In the genomic region with DNA sequence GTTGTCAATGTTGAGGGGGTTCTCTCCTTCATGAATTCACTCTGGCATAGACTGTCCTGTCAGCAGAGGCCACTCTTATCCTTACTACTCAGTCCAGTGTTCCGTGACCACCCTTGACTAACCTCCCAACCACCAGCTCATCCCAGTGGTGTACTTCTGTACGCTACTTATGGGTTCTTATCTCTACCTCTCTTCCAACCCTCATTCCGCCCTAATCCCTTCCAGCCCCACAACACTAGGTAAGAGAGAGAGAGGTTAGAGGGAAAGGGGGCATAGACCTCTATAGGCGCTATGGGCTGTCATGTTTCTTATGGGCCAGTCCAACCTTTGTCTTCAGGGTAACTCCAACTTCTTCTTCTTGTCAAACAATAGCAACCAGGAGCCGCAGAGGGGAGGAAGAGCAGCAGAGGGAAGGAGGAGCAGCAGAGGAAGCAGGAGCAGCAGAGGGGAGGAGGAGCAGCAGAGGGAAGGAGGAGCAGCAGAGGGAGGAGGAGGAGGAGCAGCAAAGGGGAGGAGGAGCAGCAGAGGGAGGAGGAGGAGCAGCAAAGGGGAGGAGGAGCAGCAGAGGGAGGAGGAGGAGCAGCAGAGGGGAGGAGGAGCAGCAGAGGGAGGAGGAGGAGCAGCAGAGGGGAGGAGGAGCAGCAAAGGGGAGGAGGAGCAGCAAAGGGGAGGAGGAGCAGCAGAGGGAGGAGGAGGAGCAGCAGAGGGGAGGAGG, we compare ENCODE assay signal across 31 mouse cellular contexts. TPM values are rescaled to one million over a fixed set of nuclear protein-coding genes. Genes with fewer than 3 reads are reported as not detected.
DNase-seq lines count a peak whose midpoint lies in the region; ATAC-seq and TF ChIP-seq lines count a peak whose summit lies in the region.
"Had no signal": no experiment of that assay in that cellular context is flagged by ENCODE, and none has a peak within 500 bp of the region (broad histone marks: within the 10 kb centered on the region; RNA-seq: fewer than 3 reads in every experiment).

No protein-coding gene starts in this region.

- ATAC-seq in liver, postnatal 0 days, result no peak
- ATAC-seq in erythroblast, adult 5-6 weeks (replicated peaks; ENCODE audit: low FRiP score, poor library complexity, severe bottlenecking), result peak; percentile 70
- ATAC-seq: CD4-positive, CD25-positive, alpha-beta regulatory T cell, adult 4 months; forebrain, embryonic 15.5 days; hindbrain, embryonic 16.5 days; intestine, embryonic 15.5 days; Patski had no signal

- TF ChIP-seq CTCF in liver, adult 2 months (IDR thresholded peaks at IDR 0.05; ENCODE audit: low read depth, low read length), result no peak
- TF ChIP-seq CTCF in liver, postnatal 0 days (IDR thresholded peaks at IDR 0.05; ENCODE audit: low read depth), result no peak
- no peak for TF ChIP-seq CTCF in MEL (IDR thresholded peaks at IDR 0.05 in 2 of 3, conservative IDR thresholded peaks at IDR 0.05 in 1 of 3; ENCODE audit: control insufficient read depth in 1 of 3, insufficient read depth in 1 of 3, low read depth in 2 of 3, low read length in 3 of 3, poor library complexity in 1 of 3, severe bottlenecking in 1 of 3)

- H3K9me3 ChIP-seq in liver, postnatal 0 days (ENCODE audit: low read length), result no peaks in the 10 kb centered on the region
- no peaks in the 10 kb centered on the region for H3K9me3 ChIP-seq in MEL (replicated peaks; ENCODE audit: insufficient read depth, low read length)
- H3K9me3 ChIP-seq: embryonic facial prominence, embryonic 10.5 days; embryonic facial prominence, embryonic 13.5 days; forebrain, embryonic 12.5 days; forebrain, embryonic 15.5 days; heart, embryonic 12.5 days; heart, embryonic 15.5 days; hindbrain, embryonic 10.5 days; hindbrain, embryonic 13.5 days; intestine, embryonic 15.5 days had no signal

- no peak for TF ChIP-seq RAD21 in MEL (IDR thresholded peaks at IDR 0.05; ENCODE audit: low read depth, low read length)

- peaks cover 29% of the 10 kb centered on the region for H3K36me3 ChIP-seq in liver, adult 2 months (ENCODE audit: control insufficient read depth, insufficient read depth, low read length)
- H3K36me3 ChIP-seq in liver, postnatal 0 days (replicated peaks; ENCODE audit: insufficient read depth, low read length), result peaks cover 35% of the 10 kb centered on the region
- peaks cover 4 to 9% of the 10 kb centered on the region in 2 experiments for H3K36me3 ChIP-seq in MEL (ENCODE audit: control insufficient read depth in 1 of 2, insufficient read depth in 2 of 2, low read length in 2 of 2)

- peaks cover 9% of the 10 kb centered on the region; the same call in 1 of the 2 replicates for H3K79me2 ChIP-seq in liver, adult 2 months (ENCODE audit: control insufficient read depth, insufficient read depth, low read length)
- no peaks in the 10 kb centered on the region for H3K79me2 ChIP-seq in MEL (ENCODE audit: control insufficient read depth, insufficient read depth, low read length, poor library complexity)

- no peaks in the 10 kb centered on the region for H3K27me3 ChIP-seq in liver, adult 2 months (ENCODE audit: control insufficient read depth, insufficient read depth, low read length)
- no peaks in the 10 kb centered on the region for H3K27me3 ChIP-seq in liver, postnatal 0 days (ENCODE audit: insufficient read depth, low read length)
- H3K27me3 ChIP-seq in MEL (ENCODE audit: control insufficient read depth in 1 of 2, insufficient read depth in 2 of 2, low read length in 2 of 2), result no peaks in the 10 kb centered on the region
- H3K27me3 ChIP-seq: embryonic facial prominence, embryonic 13.5 days; forebrain, embryonic 12.5 days; forebrain, embryonic 15.5 days; heart, embryonic 12.5 days; heart, embryonic 15.5 days; intestine, embryonic 15.5 days; Patski had no signal

- peak; percentile 60; the same call in 1 of the 2 replicates for TF ChIP-seq POLR2A in liver, adult 2 months (IDR thresholded peaks at IDR 0.05; ENCODE audit: extremely low read depth, insufficient read depth, low read length)
- TF ChIP-seq POLR2A in MEL (IDR thresholded peaks at IDR 0.05; ENCODE audit: control insufficient read depth in 1 of 2, insufficient read depth in 1 of 2, low read depth in 1 of 2, low read length in 2 of 2, poor library complexity in 1 of 2), result no peak

- no peak for TF ChIP-seq EP300 in liver, postnatal 0 days (IDR thresholded peaks at IDR 0.05; ENCODE audit: low read depth)
- TF ChIP-seq EP300 in MEL (IDR thresholded peaks at IDR 0.05; ENCODE audit: low read depth in 1 of 2, low read length in 2 of 2), result no peak

- H3K27ac ChIP-seq in liver, adult 2 months (replicated peaks; ENCODE audit: insufficient read depth, low read depth, low read length), result peak overlapping the region; percentile 85
- no peak overlapping the region for H3K27ac ChIP-seq in liver, postnatal 0 days (ENCODE audit: low read depth)
- no peak overlapping the region for H3K27ac ChIP-seq in MEL (ENCODE audit: control insufficient read depth, low read depth, low read length)
- H3K27ac ChIP-seq: embryonic facial prominence, embryonic 10.5 days; embryonic facial prominence, embryonic 13.5 days; forebrain, embryonic 12.5 days; forebrain, embryonic 15.5 days; heart, embryonic 15.5 days; hindbrain, embryonic 10.5 days; hindbrain, embryonic 13.5 days; intestine, embryonic 15.5 days had no signal

- H3K9ac ChIP-seq in liver, adult 2 months (ENCODE audit: low read depth, low read length), result peak overlapping the region; percentile 84
- H3K9ac ChIP-seq in liver, postnatal 0 days (replicated peaks), result no peak overlapping the region
- no peak overlapping the region for H3K9ac ChIP-seq in MEL (ENCODE audit: control insufficient read depth, low read depth, low read length, poor library complexity, severe bottlenecking)
- H3K9ac ChIP-seq: embryonic facial prominence, embryonic 13.5 days; forebrain, embryonic 12.5 days; forebrain, embryonic 15.5 days; heart, embryonic 12.5 days; heart, embryonic 15.5 days; hindbrain, embryonic 13.5 days; intestine, embryonic 15.5 days had no signal

- DNase-seq in liver, adult 2 months (ENCODE audit: extremely low read depth, low read depth, low spot score), result peak; percentile 92
- no peak for DNase-seq in liver, postnatal 0 days
- DNase-seq in ES-CJ7 (ENCODE audit: low read depth, low spot score) (peak; percentile 19), MEL (ENCODE audit: low read depth, low spot score) (peak; percentile 46)
- no peak for DNase-seq in left cerebral cortex, adult 9 months (ENCODE audit: low spot score in 2 of 2)
- DNase-seq in right cerebral cortex, postnatal 4 days, result no peak
- no peak for DNase-seq in spleen, postnatal 10 days (ENCODE audit: low spot score in 2 of 2)
- DNase-seq: adrenal gland, adult 8-10 months; adrenal gland, postnatal 25 days; cerebellum, adult 11-12 months; cerebellum, adult 8-10 months; cerebellum, postnatal 10 days; cerebellum, postnatal 36 days; embryo, embryonic 11 days; gastrocnemius, postnatal 10 days; gastrocnemius, postnatal 36 days; heart, postnatal 10 days; heart, postnatal 36 days had no signal

- H3K4me1 ChIP-seq in liver, adult 2 months (ENCODE audit: control insufficient read depth, insufficient read depth, low read length), result peaks cover 20% of the 10 kb centered on the region
- H3K4me1 ChIP-seq in liver, postnatal 0 days (ENCODE audit: insufficient read depth), result no peaks in the 10 kb centered on the region
- peaks cover 2 to 4% of the 10 kb centered on the region in 2 experiments; a peak in 3 of 4 replicates for H3K4me1 ChIP-seq in MEL (ENCODE audit: control insufficient read depth in 1 of 2, insufficient read depth in 2 of 2, low read length in 2 of 2)
- H3K4me1 ChIP-seq: embryonic facial prominence, embryonic 10.5 days; embryonic facial prominence, embryonic 13.5 days; forebrain, embryonic 12.5 days; forebrain, embryonic 15.5 days; heart, embryonic 15.5 days; hindbrain, embryonic 10.5 days; hindbrain, embryonic 13.5 days; intestine, embryonic 15.5 days had no signal

- 45% methylated on average over 5 of the region's 5 CpGs for WGBS in liver, adult 2 months
- 86% methylated on average over 5 of the region's 5 CpGs for WGBS in liver, postnatal 0 days (ENCODE audit: insufficient replicate concordance)

- H3K4me2 ChIP-seq in liver, postnatal 0 days (ENCODE audit: low read depth, low read length), result no peak overlapping the region
- H3K4me2 ChIP-seq: embryonic facial prominence, embryonic 13.5 days; forebrain, embryonic 12.5 days; forebrain, embryonic 15.5 days; heart, embryonic 12.5 days; heart, embryonic 15.5 days; hindbrain, embryonic 13.5 days; intestine, embryonic 15.5 days had no signal

- H3K4me3 ChIP-seq in liver, adult 2 months (ENCODE audit: insufficient read depth, low read depth, low read length), result peak overlapping the region; percentile 69
- no peak overlapping the region for H3K4me3 ChIP-seq in liver, postnatal 0 days (ENCODE audit: low read depth, low read length)
- H3K4me3 ChIP-seq in MEL (ENCODE audit: control insufficient read depth in 1 of 2, insufficient read depth in 1 of 2, low read depth in 2 of 2, low read length in 2 of 2), result no peak overlapping the region
- H3K4me3 ChIP-seq: embryonic facial prominence, embryonic 10.5 days; embryonic facial prominence, embryonic 13.5 days; forebrain, embryonic 12.5 days; forebrain, embryonic 15.5 days; heart, embryonic 12.5 days; heart, embryonic 15.5 days; hindbrain, embryonic 10.5 days; hindbrain, embryonic 13.5 days; intestine, embryonic 15.5 days had no signal

TF ChIP-seq in MEL, 35 proteins besides CTCF, POLR2A, EP300 and RAD21 (continues in another document):
- TF ChIP-seq GATA1 (IDR thresholded peaks at IDR 0.05; ENCODE audit: low read depth, low read length) (no peak), RCOR1 (IDR thresholded peaks at IDR 0.05; ENCODE audit: low read depth, low read length) (no peak), HCFC1 (IDR thresholded peaks at IDR 0.05; ENCODE audit: low read depth, low read length) (no peak)

RNA-seq across cellular contexts. Expression of a gene that starts 13.4 kb away (rescaled TPM):
- total RNA-seq in liver, adult 2 months (2014; rRNA removed), result 6.4 and 8.3 TPM in 2 replicates
- 3.4 and 3.7 TPM in 2 replicates for polyA plus RNA-seq in liver, adult 2 months (2012; rRNA removed)
- polyA plus RNA-seq in liver, postnatal 0 days (2015; fragmentation: Nextera tagmentation; extraction: Ambion mirVana), result 2.4 and 2.9 TPM in 2 replicates
- total RNA-seq in MEL (2012; rRNA removed), result 3.3 and 3.6 TPM in 2 replicates
- 1 to 10 TPM in 1 of 2 experiments, not detected in 1; 5.7 TPM for polyA plus RNA-seq in MEL (2012; ENCODE audit: insufficient read depth in 1 of 2, insufficient read length in 2 of 2, low read depth in 1 of 2, low replicate concordance in 2 of 2, missing spikeins in 1 of 2)
- total RNA-seq in erythroblast, adult 5-6 weeks (2015; ENCODE audit: low replicate concordance), result 0.38 and 3.6 TPM in 2 replicates
- 1.1 and 2.8 TPM in 2 replicates for total RNA-seq in erythroblast, adult 5-6 weeks (2017; ENCODE audit: low replicate concordance)

RNA-seq across cellular contexts. Expression of a gene that starts 37.3 kb away (rescaled TPM):
- total RNA-seq in liver, adult 2 months (2014; rRNA removed), result 205 and 237 TPM in 2 replicates
- 74.6 and 83.6 TPM in 2 replicates for polyA plus RNA-seq in liver, adult 2 months (2012; rRNA removed)
- polyA plus RNA-seq in liver, postnatal 0 days (2015; fragmentation: Nextera tagmentation; extraction: Ambion mirVana), result 312 and 321 TPM in 2 replicates
- 271 and 276 TPM in 2 replicates for total RNA-seq in MEL (2012; rRNA removed)
- 100 to 1,000 TPM in 1 of 2 experiments, not detected in 1; 137 TPM for polyA plus RNA-seq in MEL (2012; ENCODE audit: insufficient read depth in 1 of 2, insufficient read length in 2 of 2, low read depth in 1 of 2, low replicate concordance in 2 of 2, missing spikeins in 1 of 2)
- total RNA-seq in erythroblast, adult 5-6 weeks (2015; ENCODE audit: low replicate concordance), result 15.9 and 21.9 TPM in 2 replicates
- total RNA-seq in erythroblast, adult 5-6 weeks (2017; ENCODE audit: low replicate concordance), result 31.1 and 65.5 TPM in 2 replicates

Comparison
In these comparisons a context has a peak if more than half of its experiments do, and no peak if none do; other contexts are left out.
1. DNase-seq: peak in liver, adult 2 months (single experiment), ES-CJ7 (single experiment) and MEL (single experiment); none in liver, postnatal 0 days (single experiment), left cerebral cortex, adult 9 months (0 of 2), right cerebral cortex, postnatal 4 days (single experiment) and spleen, postnatal 10 days (0 of 2).